In genomic region chr3:100993718-100994117, GRCm38 (mm10) we compare ENCODE assay signal across 9 mouse cellular contexts. TPM values are rescaled to one million over a fixed set of nuclear protein-coding genes. Genes with fewer than 3 reads are reported as not detected.
A peak's percentile ranks its signal among the peaks of the same experiment; 100 is the strongest.
DNase-seq lines count a peak whose midpoint lies in the region; ATAC-seq lines count a peak whose summit lies in the region.
"Had no signal": no experiment of that assay in that cellular context is flagged by ENCODE, and none has a peak within 500 bp of the region (broad histone marks: within the 10 kb centered on the region; RNA-seq: fewer than 3 reads in every experiment).

No protein-coding gene starts in this region.

- DNase-seq in adrenal gland, adult 2 months = peak; percentile 38
- no peak for DNase-seq in adrenal gland, postnatal 4 days (ENCODE audit: low spot score in 2 of 2)
- peak; percentile 66 to 68 for DNase-seq in lung, postnatal 4 days
- no peak for DNase-seq in layer of hippocampus, adult 8-10 months (ENCODE audit: low spot score in 2 of 2)
- no peak for DNase-seq in left cerebral cortex, postnatal 14 days (ENCODE audit: low spot score in 2 of 2)

- peak; percentile 42 for ATAC-seq in activated CD4-positive, CD25-positive, alpha-beta regulatory T cell, adult 4 months
- ATAC-seq in hematopoietic stem cell, adult 5-6 weeks (replicated peaks in 1 of 2; ENCODE audit: insufficient read depth in 1 of 2, low FRiP score in 2 of 2, low TSS enrichment in 1 of 2, low read depth in 1 of 2, poor library complexity in 2 of 2, severe bottlenecking in 2 of 2) = peak; percentile 80 to 84
- ATAC-seq in megakaryocyte-erythroid progenitor cell, adult 5-6 weeks (replicated peaks; ENCODE audit: low FRiP score, low TSS enrichment, poor library complexity, severe bottlenecking) = no peak

- intact Hi-C loops in left cerebral cortex, postnatal 14 days (cut with DNase I) = no loop called here

RNA-seq across cellular contexts. Expression of gene Ttf2, which starts 24.3 kb away (rescaled TPM):
- 1 to 10 TPM; 8.6 to 9.2 TPM for total RNA-seq in adrenal gland, adult 2 months (2021)
- polyA plus RNA-seq in adrenal gland, adult 2 months (2012; rRNA removed) = 2.9 and 3.2 TPM in 2 replicates
- total RNA-seq in adrenal gland, postnatal 4 days (2021) = 10 to 100 TPM; 15.1 to 16.5 TPM
- polyA plus RNA-seq in activated CD4-positive, CD25-positive, alpha-beta regulatory T cell, adult 4 months (2017; shearing (Covaris generic)) = 10 to 100 TPM; 13.0 to 14.8 TPM
- 24.2 and 24.5 TPM in 2 replicates for total RNA-seq in hematopoietic stem cell, adult 5-6 weeks (2017)
- 23.5 and 37.1 TPM in 2 replicates for total RNA-seq in megakaryocyte-erythroid progenitor cell, adult 5-6 weeks (2014; fragmentation: Nextera tagmentation)
- 27.3 and 30.1 TPM in 2 replicates for total RNA-seq in megakaryocyte-erythroid progenitor cell, adult 5-6 weeks (2017)
- 1 to 10 TPM; 1.2 to 1.9 (median 1.7) TPM for total RNA-seq in layer of hippocampus, adult 8-10 months (2022)
- total RNA-seq in left cerebral cortex, postnatal 14 days (2021) = 1 to 10 TPM; 1.4 to 1.7 TPM

RNA-seq across cellular contexts. Expression of gene Cd101, which starts 35.6 kb away (rescaled TPM):
- total RNA-seq in adrenal gland, adult 2 months (2021) = under 1 TPM; 0.20 to 0.24 TPM
- 0.04 and 0.13 TPM in 2 replicates for polyA plus RNA-seq in adrenal gland, adult 2 months (2012; rRNA removed)
- under 1 TPM; 0.08 to 0.25 TPM for total RNA-seq in adrenal gland, postnatal 4 days (2021)
- polyA plus RNA-seq in activated CD4-positive, CD25-positive, alpha-beta regulatory T cell, adult 4 months (2017; shearing (Covaris generic)) = 10 to 100 TPM; 11.3 to 21.4 TPM
- total RNA-seq in hematopoietic stem cell, adult 5-6 weeks (2017) = 0.79 and 2.4 TPM in 2 replicates
- total RNA-seq in megakaryocyte-erythroid progenitor cell, adult 5-6 weeks (2014; fragmentation: Nextera tagmentation) = 0.15 TPM in 1 of 2 replicates, not detected in the other
- 0.30 TPM in 1 of 2 replicates, not detected in the other for total RNA-seq in megakaryocyte-erythroid progenitor cell, adult 5-6 weeks (2017)
- total RNA-seq in layer of hippocampus, adult 8-10 months (2022) = 1 to 10 TPM in 1 of 4 experiments, under 1 TPM in 3; 0.14 to 1.1 (median 0.64) TPM
- total RNA-seq in left cerebral cortex, postnatal 14 days (2021) = under 1 TPM; 0.34 to 0.40 TPM
- polyA plus RNA-seq: midbrain, embryonic 12.5 days had no signal

Comparison
In these comparisons a context has a peak if more than half of its experiments do, and no peak if none do; other contexts are left out.
1. DNase-seq: peak in adrenal gland, adult 2 months (single experiment) and lung, postnatal 4 days (2 of 2); none in adrenal gland, postnatal 4 days (0 of 2), layer of hippocampus, adult 8-10 months (0 of 2) and left cerebral cortex, postnatal 14 days (0 of 2).